Mouse (Mus musculus) midbrain, embryonic 13.5 days (tissue): ENCODE measurements at regions not wholly inside any gene's neighbourhood (a gene's known extent, or its start where the extent isn't known, plus 50 kb on each side); places are given as distances from the start of the nearest gene placed in this dataset.

Experiments used
- ATAC-seq: fragments of 200-750 bp; cut with Nextera tagmentation; 2 replicates; pipeline ENCODE4 v1.8.0; 2017; ENCODE audit warnings: mild to moderate bottlenecking, moderate TSS enrichment, moderate library complexity
- H3K27ac ChIP-seq: fragments of 300-500 bp; sonication (generic); 2 replicates; pipeline ENCODE4 v1.5.1; 2015; ENCODE audit warnings: inconsistent platforms, mild to moderate bottlenecking, moderate library complexity
- H3K27me3 ChIP-seq: fragments of 300-500 bp; sonication (generic); 2 replicates; pipeline ENCODE4 v1.6.1; 2015; ENCODE audit warnings: mild to moderate bottlenecking, inconsistent platforms
- H3K36me3 ChIP-seq: fragments of 300-500 bp; sonication (generic); 2 replicates; pipeline ENCODE4 v1.6.1; 2015; ENCODE audit warnings: mild to moderate bottlenecking, inconsistent platforms
- H3K4me1 ChIP-seq: fragments of 300-500 bp; sonication (generic); replicated peaks from 2 replicates; pipeline ENCODE4 v1.6.1; 2015; ENCODE audit warnings: inconsistent platforms
- H3K4me2 ChIP-seq: fragments of 300-500 bp; sonication (generic); replicated peaks from 2 replicates; pipeline ENCODE4 v1.6.1; 2015; ENCODE audit warnings: moderate library complexity, mild to moderate bottlenecking, inconsistent platforms
- H3K4me3 ChIP-seq: fragments of 300-500 bp; sonication (generic); replicated peaks from 2 replicates; pipeline ENCODE4 v1.5.1; 2015; ENCODE audit warnings: mild to moderate bottlenecking, inconsistent platforms
- H3K9ac ChIP-seq: fragments of 300-500 bp; sonication (generic); replicated peaks from 2 replicates; pipeline ENCODE4 v1.6.1; 2015; ENCODE audit warnings: mild to moderate bottlenecking, inconsistent platforms
- H3K9me3 ChIP-seq: fragments of 300-500 bp; sonication (generic); 2 replicates; pipeline ENCODE4 v1.6.1; 2016; ENCODE audit warnings: mild to moderate bottlenecking, inconsistent platforms
- WGBS: fragments of 180-500 bp; shearing (Covaris S2); methylation state at CpG from one replicate; pipeline ENCODE4 v1.1.7; 2015; 5-methylcytosine and 5-hydroxymethylcytosine counted together

DNA sequence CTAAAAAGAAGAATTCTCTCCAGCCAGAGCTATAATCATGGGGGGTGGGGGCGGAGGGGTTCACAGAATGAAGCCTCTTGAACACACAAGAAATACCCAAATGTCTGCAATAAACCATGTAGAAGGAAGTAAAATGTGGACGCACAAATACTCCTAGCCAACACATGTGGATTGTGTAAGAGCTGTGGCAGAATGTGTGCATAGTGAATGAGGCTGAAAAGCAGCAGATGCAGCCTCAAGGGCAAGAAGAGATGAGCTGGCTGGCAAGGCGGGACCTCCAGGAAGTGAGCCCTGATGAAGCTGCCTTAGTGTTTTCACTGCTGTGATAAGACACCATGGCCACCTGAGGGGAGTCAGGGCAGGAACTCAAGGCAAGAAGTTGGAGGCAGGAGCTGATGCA is 53.3 kb upstream of the Arhgap28 start:
- ATAC-seq, result no peak
- Histone ChIP-seq H3K9me3 (no peaks in the 10 kb centered on the region), H3K4me2 (no peak overlapping the region), H3K9ac (no peak overlapping the region), H3K27me3 (no peaks in the 10 kb centered on the region), H3K27ac (no peak overlapping the region), H3K36me3 (no peaks in the 10 kb centered on the region), H3K4me1 (no peaks in the 10 kb centered on the region), H3K4me3 (no peak overlapping the region)
- WGBS, result 89% methylated on average over 3 of the region's 3 CpGs

- no peak for ATAC-seq
- WGBS, result 79% methylated on average over 3 of the region's 3 CpGs
- no peaks in the 10 kb centered on the region for H3K36me3 ChIP-seq
- H3K4me1 ChIP-seq, result no peaks in the 10 kb centered on the region
- no peak overlapping the region for H3K4me3 ChIP-seq
- no peak overlapping the region for H3K9ac ChIP-seq
- no peaks in the 10 kb centered on the region for H3K9me3 ChIP-seq
- no peak overlapping the region for H3K27ac ChIP-seq
- H3K4me2 ChIP-seq, result no peak overlapping the region
- H3K27me3 ChIP-seq, result no peaks in the 10 kb centered on the region
Observed at GRCm38 (mm10) chr17:68060455-68060854, 56.5 kb upstream of the Arhgap28 start.

DNA sequence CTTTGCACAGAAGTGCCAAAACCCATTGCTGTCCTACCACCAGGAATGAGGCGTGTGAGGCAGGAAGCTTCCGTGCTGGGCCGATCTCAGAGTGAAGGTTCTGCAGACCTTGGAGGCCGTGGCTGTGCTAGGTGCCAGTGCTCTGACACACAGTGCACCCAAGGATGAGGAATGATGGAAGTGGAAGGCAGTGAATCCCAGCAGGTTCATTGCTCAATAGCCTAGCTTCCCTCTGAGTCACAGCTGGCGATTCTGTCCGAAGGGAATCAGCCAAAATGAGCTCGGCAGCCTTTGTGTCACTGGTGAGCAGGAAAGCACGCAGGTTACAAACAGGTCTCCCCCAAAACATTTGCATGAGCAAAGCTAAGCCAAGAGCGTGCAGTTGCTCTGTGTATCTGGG is 61.8 kb upstream of the Arhgap28 start:
- Histone ChIP-seq H3K27ac (no peak overlapping the region), H3K4me1 (no peaks in the 10 kb centered on the region), H3K9me3 (no peaks in the 10 kb centered on the region), H3K27me3 (no peaks in the 10 kb centered on the region), H3K4me2 (no peak overlapping the region), H3K36me3 (no peaks in the 10 kb centered on the region), H3K4me3 (no peak overlapping the region), H3K9ac (no peak overlapping the region)
- ATAC-seq, result no peak
- 82% methylated on average over 9 of the region's 9 CpGs for WGBS

GRCm38 (mm10) chr17:68066204-68066603 is 62.3 kb upstream of the Arhgap28 start:
- 98% methylated on average over 2 of the region's 2 CpGs for WGBS
- ATAC-seq, result no peak
- Histone ChIP-seq H3K27ac (no peak overlapping the region), H3K27me3 (no peaks in the 10 kb centered on the region), H3K9ac (no peak overlapping the region), H3K4me2 (no peak overlapping the region), H3K36me3 (no peaks in the 10 kb centered on the region), H3K4me3 (no peak overlapping the region), H3K9me3 (no peaks in the 10 kb centered on the region), H3K4me1 (peaks cover under 1% of the 10 kb centered on the region; the same call in 1 of the 2 replicates)

GRCm38 (mm10) chr17:68069008-68069407 is 65.1 kb upstream of the Arhgap28 start:
- WGBS, result 89% methylated on average over 7 of the region's 7 CpGs
- Histone ChIP-seq H3K27me3 (no peaks in the 10 kb centered on the region), H3K4me2 (no peak overlapping the region), H3K36me3 (no peaks in the 10 kb centered on the region), H3K9me3 (no peaks in the 10 kb centered on the region), H3K27ac (no peak overlapping the region), H3K4me1 (peaks cover 6% of the 10 kb centered on the region), H3K4me3 (no peak overlapping the region), H3K9ac (no peak overlapping the region)
- ATAC-seq, result no peak

DNA sequence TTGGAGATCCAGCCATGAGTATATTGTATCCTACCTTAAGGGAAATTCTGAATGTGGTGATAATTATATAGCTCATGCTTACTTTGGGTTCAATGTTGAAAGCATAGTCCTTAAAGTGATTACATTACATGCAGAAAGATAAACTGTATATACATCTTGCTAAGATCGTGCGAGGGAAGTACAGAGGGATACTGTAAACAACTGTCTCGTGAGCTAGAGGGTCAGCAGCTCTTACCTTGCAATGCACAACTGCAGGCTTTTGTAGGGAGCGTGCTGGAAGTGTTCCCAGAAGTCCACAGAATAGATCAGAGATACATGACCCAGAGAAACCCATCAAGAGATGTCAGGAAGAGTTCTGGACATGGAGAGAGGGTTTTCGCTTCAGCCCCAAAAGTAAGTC is 65.6 kb upstream of the Arhgap28 start:
- peaks cover 6% of the 10 kb centered on the region for H3K4me1 ChIP-seq
- no peaks in the 10 kb centered on the region for H3K9me3 ChIP-seq
- no peak overlapping the region for H3K9ac ChIP-seq
- H3K27me3 ChIP-seq, result no peaks in the 10 kb centered on the region
- H3K4me2 ChIP-seq, result no peak overlapping the region
- WGBS, result 89% methylated on average over 5 of the region's 5 CpGs
- no peaks in the 10 kb centered on the region for H3K36me3 ChIP-seq
- H3K27ac ChIP-seq, result no peak overlapping the region
- no peak for ATAC-seq
- H3K4me3 ChIP-seq, result no peak overlapping the region

DNA sequence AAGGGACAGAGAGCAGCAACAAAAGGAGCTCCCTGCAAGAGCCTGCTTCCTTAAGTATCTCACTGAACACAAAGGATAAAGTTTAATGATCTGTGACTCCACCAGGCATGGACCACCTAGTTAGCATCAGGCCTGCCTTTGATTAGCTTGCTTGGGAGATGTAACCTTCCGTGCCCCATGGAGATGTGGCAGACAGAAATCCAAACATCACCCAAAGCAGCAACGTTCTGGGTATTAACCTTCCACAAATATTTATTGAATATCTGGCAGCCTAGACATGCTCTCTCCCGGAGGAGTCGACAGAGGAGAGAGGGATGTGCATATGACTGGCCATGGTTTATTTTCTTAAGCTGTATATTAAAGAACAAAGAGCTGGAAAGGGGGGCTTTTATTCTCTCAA is 67.6 kb upstream of the Arhgap28 start:
- peaks cover 6% of the 10 kb centered on the region for H3K4me1 ChIP-seq
- 7% methylated on average over 4 of the region's 4 CpGs for WGBS
- H3K36me3 ChIP-seq, result no peaks in the 10 kb centered on the region
- no peak overlapping the region for H3K4me2 ChIP-seq
- no peak for ATAC-seq
- H3K4me3 ChIP-seq, result no peak overlapping the region
- no peak overlapping the region for H3K9ac ChIP-seq
- H3K9me3 ChIP-seq, result no peaks in the 10 kb centered on the region
- H3K27ac ChIP-seq, result no peak overlapping the region
- H3K27me3 ChIP-seq, result no peaks in the 10 kb centered on the region

DNA sequence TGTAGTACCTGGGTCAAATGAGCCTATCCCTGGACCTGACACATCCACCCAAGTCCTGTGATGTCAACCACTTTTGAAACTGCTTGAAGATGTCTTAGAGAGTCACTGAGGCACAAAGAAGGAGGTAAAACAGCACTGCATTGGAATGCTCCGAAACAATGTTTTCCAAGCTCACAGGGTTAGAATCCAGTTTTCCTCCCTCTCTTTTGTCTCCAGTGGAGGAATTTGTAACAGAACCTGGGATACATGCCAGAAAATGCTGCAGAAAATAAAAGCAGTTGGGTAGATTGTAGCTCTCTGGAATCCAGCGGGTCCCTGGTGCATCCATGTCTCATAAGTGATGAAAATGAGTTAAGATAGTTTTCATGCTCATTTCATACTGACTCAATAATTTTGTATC is 71.8 kb upstream of the Arhgap28 start:
- H3K9ac ChIP-seq, result no peak overlapping the region
- peaks cover 6% of the 10 kb centered on the region for H3K4me1 ChIP-seq
- no peak overlapping the region for H3K4me2 ChIP-seq
- WGBS, result 87% methylated on average over 2 of the region's 2 CpGs
- H3K36me3 ChIP-seq, result no peaks in the 10 kb centered on the region
- no peaks in the 10 kb centered on the region for H3K27me3 ChIP-seq
- no peak for ATAC-seq
- H3K27ac ChIP-seq, result no peak overlapping the region
- H3K9me3 ChIP-seq, result no peaks in the 10 kb centered on the region
- H3K4me3 ChIP-seq, result no peak overlapping the region

- no peaks in the 10 kb centered on the region for H3K9me3 ChIP-seq
- H3K36me3 ChIP-seq, result no peaks in the 10 kb centered on the region
- no peak for ATAC-seq
- H3K4me2 ChIP-seq, result no peak overlapping the region
- WGBS, result 52% methylated on average over 3 of the region's 3 CpGs
- no peak overlapping the region for H3K27ac ChIP-seq
- no peak overlapping the region for H3K4me3 ChIP-seq
- H3K9ac ChIP-seq, result no peak overlapping the region
- no peaks in the 10 kb centered on the region for H3K4me1 ChIP-seq
- no peaks in the 10 kb centered on the region for H3K27me3 ChIP-seq
Observed at GRCm38 (mm10) chr17:68078709-68079108, 74.8 kb upstream of the Arhgap28 start.

GRCm38 (mm10) chr17:68084446-68084845 is 80.5 kb upstream of the Arhgap28 start:
- Histone ChIP-seq H3K27me3 (no peaks in the 10 kb centered on the region), H3K9ac (no peak overlapping the region), H3K4me1 (no peaks in the 10 kb centered on the region), H3K9me3 (no peaks in the 10 kb centered on the region), H3K27ac (no peak overlapping the region), H3K4me3 (no peak overlapping the region), H3K4me2 (no peak overlapping the region), H3K36me3 (no peaks in the 10 kb centered on the region)
- WGBS, result 96% methylated on average over 2 of the region's 2 CpGs
- no peak for ATAC-seq

DNA sequence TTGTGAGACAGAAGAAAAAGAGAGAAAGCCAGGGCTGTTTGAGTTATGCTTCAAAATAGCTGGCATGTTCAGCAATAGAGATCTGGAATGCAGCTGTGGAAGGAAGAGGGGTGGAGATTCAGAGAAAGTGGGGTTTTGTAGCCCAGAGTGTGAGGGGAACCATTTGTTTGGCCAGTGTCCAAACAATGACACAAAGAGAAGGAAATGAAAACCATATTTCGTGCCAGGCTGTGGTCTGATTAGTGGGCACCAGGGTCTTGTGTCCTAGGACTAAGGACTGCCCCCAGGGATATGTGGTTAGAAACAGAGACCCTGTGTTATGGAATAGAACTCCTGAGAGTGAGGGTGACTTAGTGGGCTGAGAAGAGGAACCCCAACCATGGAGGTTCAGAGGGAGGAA is 83.2 kb upstream of the Arhgap28 start:
- H3K27me3 ChIP-seq, result no peaks in the 10 kb centered on the region
- ATAC-seq, result no peak
- H3K9ac ChIP-seq, result no peak overlapping the region
- H3K4me1 ChIP-seq, result no peaks in the 10 kb centered on the region
- H3K9me3 ChIP-seq, result no peaks in the 10 kb centered on the region
- H3K4me2 ChIP-seq, result no peak overlapping the region
- no peaks in the 10 kb centered on the region for H3K36me3 ChIP-seq
- no peak overlapping the region for H3K27ac ChIP-seq
- WGBS, result 75% methylated on average over 1 of the region's 1 CpGs
- no peak overlapping the region for H3K4me3 ChIP-seq

GRCm38 (mm10) chr17:68089179-68089578 is 85.3 kb upstream of the Arhgap28 start:
- Histone ChIP-seq H3K9ac (no peak overlapping the region), H3K27me3 (no peaks in the 10 kb centered on the region), H3K4me1 (no peaks in the 10 kb centered on the region), H3K36me3 (no peaks in the 10 kb centered on the region), H3K4me2 (no peak overlapping the region), H3K9me3 (no peaks in the 10 kb centered on the region), H3K4me3 (no peak overlapping the region), H3K27ac (no peak overlapping the region)
- 94% methylated on average over 1 of the region's 1 CpGs for WGBS
- ATAC-seq, result no peak

DNA sequence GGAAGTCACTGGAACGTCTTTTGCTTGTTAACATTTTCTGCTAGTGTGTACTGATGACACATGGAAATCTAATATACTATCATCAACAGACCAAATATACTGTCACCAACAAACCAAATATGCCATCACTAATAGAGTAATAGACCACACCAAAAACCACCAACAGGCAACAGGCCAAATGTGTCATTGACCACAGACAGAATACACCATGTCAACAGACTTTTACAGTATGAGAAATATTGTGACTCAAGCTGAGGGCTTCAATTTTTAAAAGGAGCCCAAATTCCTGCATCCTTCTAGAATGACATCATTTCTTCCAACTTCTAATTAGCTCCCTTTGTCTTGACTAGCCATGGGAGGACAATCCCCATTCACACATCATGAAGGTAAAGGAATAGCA is 85.9 kb upstream of the Arhgap28 start:
- Histone ChIP-seq H3K27ac (no peak overlapping the region), H3K9me3 (no peaks in the 10 kb centered on the region), H3K4me1 (no peaks in the 10 kb centered on the region), H3K4me3 (no peak overlapping the region), H3K27me3 (no peaks in the 10 kb centered on the region), H3K4me2 (no peak overlapping the region), H3K36me3 (no peaks in the 10 kb centered on the region), H3K9ac (no peak overlapping the region)
- WGBS, result 86% methylated on average over 1 of the region's 1 CpGs
- ATAC-seq, result no peak
